Mouse (Mus musculus) layer of hippocampus, adult 2 months (tissue): ENCODE measurements around the gene Lamb3. TPM values are rescaled to one million over a fixed set of nuclear protein-coding genes. Genes with fewer than 3 reads are reported as not detected.

Experiments
- DNase-seq, 2 experiments: peaks; one replicate each; pipeline ENCODE4 v3.0.0; 2022; ENCODE audit warnings: low spot score in 2 of 2
- H3K27ac ChIP-seq: fragments of 200-600 bp; 2 replicates; pipeline ENCODE4 v1.8.1; 2022
- H3K4me3 ChIP-seq: fragments of 200-600 bp; 2 replicates; pipeline ENCODE4 v1.8.1; 2022; ENCODE audit warnings: mild to moderate bottlenecking
- CTCF ChIP-seq: fragments of 200-600 bp; conservative IDR thresholded peaks from 2 replicates; pipeline ENCODE4 v1.8.1; 2022; ENCODE audit warnings: antibody characterized with exemption, mild to moderate bottlenecking, moderate library complexity
- total RNA-seq, 2 experiments: library from RNA; stranded (reverse); gene quantifications; 2 replicates each; pipeline ENCODE4 v1.2.3; 2021

Gene Lamb3
- total RNA-seq, 2 experiments from 2014 or later = 0.82 to 1.4 TPM

DNA sequence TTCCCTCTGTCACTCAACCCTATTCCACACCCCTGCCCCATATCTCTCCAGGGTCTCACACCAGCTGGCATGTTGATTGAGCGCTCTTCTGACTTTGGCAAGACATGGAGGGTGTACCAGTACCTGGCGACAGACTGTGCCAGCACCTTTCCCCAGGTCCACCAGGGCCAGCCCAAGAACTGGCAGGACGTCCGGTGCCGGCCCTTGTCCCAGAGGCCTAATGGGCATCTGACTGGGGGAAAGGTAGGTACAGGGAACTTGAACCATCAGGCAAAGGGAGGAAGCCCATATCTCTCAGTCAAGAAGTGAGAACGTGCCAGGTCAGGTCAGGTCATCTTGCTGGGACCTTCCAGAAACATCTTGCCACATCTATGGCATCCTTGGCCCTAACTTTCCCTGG lies 116.2 kb downstream of the Lamb3 start:
- Histone ChIP-seq H3K27ac (no peak overlapping the region), H3K4me3 (no peak overlapping the region)
- no peak for TF ChIP-seq CTCF
- DNase-seq = no peak

GRCm38 (mm10) chr1:193324224-193324623 lies 116.7 kb downstream of the Lamb3 start:
- TF ChIP-seq CTCF = peak; percentile 83
- no peak overlapping the region for H3K4me3 ChIP-seq
- no peak overlapping the region for H3K27ac ChIP-seq
- no peak for DNase-seq

GRCm38 (mm10) chr1:193325891-193326290 lies 118.4 kb downstream of the Lamb3 start:
- no peak overlapping the region for H3K27ac ChIP-seq
- no peak for TF ChIP-seq CTCF
- no peak for DNase-seq

DNA sequence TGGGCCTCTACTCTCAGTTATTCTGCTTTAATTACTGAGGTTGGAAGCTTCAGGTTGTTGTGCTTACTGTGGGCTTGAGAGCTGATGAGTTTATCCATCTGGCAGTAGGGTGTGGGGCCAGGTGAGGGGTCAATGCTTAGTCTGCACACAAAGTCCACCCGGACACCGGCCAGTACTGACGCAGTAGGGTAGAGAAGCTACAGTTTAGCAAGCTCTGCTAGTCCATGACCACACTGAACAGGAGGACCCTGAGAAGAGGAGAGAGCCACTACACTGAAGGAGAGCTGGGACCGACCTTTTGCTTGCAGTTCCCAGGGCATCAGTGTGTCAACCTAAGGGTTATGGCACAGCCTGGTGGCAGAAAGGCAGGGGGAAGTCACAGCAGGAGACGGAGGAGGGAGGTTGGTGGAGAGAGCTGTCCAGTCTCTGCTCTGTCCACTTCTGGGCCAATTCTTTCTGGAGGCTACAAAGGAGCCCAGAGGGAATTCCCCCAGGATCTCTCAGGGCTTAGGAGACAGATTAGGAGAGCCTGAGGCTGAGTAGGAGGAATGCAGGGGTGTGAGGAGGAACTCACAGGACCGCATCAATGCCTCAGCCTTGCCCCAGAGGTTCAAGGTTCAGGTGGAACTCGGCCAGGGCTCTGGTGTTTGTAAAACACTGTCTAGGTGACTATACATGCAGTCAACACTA lies 119.1 kb downstream of the Lamb3 start:
- Histone ChIP-seq H3K4me3 (no peak overlapping the region), H3K27ac (no peak overlapping the region)
- no peak for DNase-seq
- TF ChIP-seq CTCF = peak; percentile 40

More at GRCm38 (mm10) chr1:193325891-193326290, 118.4 kb downstream of the Lamb3 start:
- no peak overlapping the region for H3K4me3 ChIP-seq

GRCm38 (mm10) chr1:193327216-193327615 lies 119.7 kb downstream of the Lamb3 start:
- no peak overlapping the region for H3K4me3 ChIP-seq
- DNase-seq = peak in 1 of 2 experiments; percentile 59
- H3K27ac ChIP-seq = no peak overlapping the region
- TF ChIP-seq CTCF = no peak

- no peak overlapping the region for H3K27ac ChIP-seq
- no peak overlapping the region for H3K4me3 ChIP-seq
- no peak for DNase-seq
- no peak for TF ChIP-seq CTCF
Observed at GRCm38 (mm10) chr1:193327686-193328085, 120.2 kb downstream of the Lamb3 start.

DNA sequence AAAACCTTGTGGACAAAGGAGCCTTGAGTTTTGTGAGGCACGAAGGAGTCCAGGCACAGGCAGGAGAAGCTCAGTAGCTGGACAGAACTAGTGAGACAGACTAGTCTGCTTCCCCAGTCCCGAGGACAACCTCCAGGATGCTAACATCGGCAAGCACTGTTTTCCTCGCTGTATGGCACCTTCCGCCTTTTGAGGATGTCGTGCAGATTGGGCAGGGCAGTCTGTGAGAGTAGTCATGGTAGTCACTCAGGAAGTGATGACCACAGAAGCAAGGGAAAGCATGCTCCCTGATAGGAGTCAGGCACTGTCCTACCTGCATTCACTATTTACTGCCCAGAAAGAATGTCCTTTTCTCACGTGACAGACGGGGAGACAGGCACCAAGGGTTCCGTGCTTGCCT lies 122.1 kb downstream of the Lamb3 start:
- H3K4me3 ChIP-seq = no peak overlapping the region
- no peak for TF ChIP-seq CTCF
- DNase-seq = no peak
- H3K27ac ChIP-seq = no peak overlapping the region

DNA sequence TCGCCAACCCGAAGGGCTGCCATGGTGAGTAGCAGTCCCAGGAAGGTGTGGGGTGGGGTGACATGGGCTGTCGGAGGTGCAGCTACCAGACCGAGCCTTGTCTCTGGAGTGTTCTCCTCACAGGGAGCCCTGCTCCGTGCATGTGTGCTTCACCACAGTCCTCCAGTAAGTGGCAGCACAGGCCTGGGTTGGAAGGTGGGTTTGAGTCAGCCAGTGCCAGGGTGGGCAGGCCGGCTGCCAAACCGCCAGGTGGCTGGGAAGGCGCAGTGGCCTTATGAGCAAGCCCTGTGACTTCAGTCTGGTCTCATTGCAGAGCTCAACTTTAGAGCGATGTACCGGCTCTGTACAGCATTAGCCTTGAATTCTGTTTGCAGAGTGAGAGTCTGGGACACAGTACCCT lies 122.7 kb downstream of the Lamb3 start:
- peak; percentile 84 to 91 for DNase-seq
- H3K4me3 ChIP-seq = no peak overlapping the region
- peak overlapping the region; percentile 14; the same call in 1 of the 2 replicates for H3K27ac ChIP-seq
- peak; percentile 95 for TF ChIP-seq CTCF

GRCm38 (mm10) chr1:193330626-193331025 lies 123.1 kb downstream of the Lamb3 start:
- no peak overlapping the region for H3K4me3 ChIP-seq
- H3K27ac ChIP-seq = peak overlapping the region; percentile 14; the same call in 1 of the 2 replicates
- DNase-seq = no peak
- no peak for TF ChIP-seq CTCF

DNA sequence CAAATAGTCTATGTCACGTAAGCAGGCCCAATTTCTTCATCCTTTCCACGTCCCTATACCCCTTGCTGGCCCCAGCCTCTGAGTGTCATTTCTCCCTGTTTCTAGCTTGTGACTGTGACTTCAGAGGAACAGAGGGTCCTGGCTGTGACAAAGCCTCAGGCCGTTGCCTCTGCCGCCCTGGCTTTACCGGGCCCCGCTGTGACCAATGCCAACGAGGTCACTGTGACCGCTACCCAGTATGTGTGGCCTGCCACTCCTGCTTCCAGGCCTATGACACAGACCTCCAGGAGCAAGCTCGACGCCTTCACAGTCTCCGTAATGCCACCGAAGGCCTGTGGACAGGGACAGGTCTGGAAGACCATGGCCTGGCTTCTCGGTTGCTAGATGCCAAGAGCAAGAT lies 124.5 kb downstream of the Lamb3 start:
- TF ChIP-seq CTCF = no peak
- Histone ChIP-seq H3K4me3 (no peak overlapping the region), H3K27ac (no peak overlapping the region)
- DNase-seq = no peak

- DNase-seq = no peak
- H3K4me3 ChIP-seq = no peak overlapping the region
- TF ChIP-seq CTCF = no peak
- no peak overlapping the region for H3K27ac ChIP-seq
Observed at GRCm38 (mm10) chr1:193332671-193333070, 125.2 kb downstream of the Lamb3 start.

- no peak for DNase-seq
Observed at GRCm38 (mm10) chr1:193333776-193334175, 126.3 kb downstream of the Lamb3 start.

DNA sequence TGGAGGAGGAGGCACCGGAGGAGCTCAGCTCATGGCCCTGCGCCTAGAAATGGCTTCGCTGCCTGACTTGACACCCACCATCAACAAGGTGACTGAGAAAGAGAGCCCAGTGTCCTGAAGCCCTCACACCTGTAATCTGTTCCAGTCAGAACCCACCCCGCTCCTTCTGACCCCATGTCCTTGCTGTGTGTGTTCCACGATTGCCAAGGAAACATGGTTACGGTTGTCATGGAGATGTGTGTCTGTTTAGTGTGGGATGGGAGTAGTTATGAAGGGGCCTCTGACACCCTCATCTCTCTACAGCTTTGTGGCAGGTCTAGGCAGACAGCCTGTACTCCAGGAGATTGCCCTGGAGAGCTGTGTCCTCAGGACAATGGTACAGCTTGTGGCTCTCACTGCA lies 127.0 kb downstream of the Lamb3 start:
- Histone ChIP-seq H3K4me3 (no peak overlapping the region), H3K27ac (peak overlapping the region; percentile 46)
- no peak for TF ChIP-seq CTCF
- DNase-seq = no peak

More at GRCm38 (mm10) chr1:193333776-193334175, 126.3 kb downstream of the Lamb3 start:
- no peak for TF ChIP-seq CTCF
- H3K4me3 ChIP-seq = no peak overlapping the region
- H3K27ac ChIP-seq = peak overlapping the region; percentile 46
